Mouse (Mus musculus) MEL-GATA-1-ER (cell line): ENCODE measurements around the gene Shisal2a.

ENCODE experiments used
- DNase-seq: peaks from one replicate; pipeline ENCODE4 v3.0.0-alpha.2; 2012; ENCODE audit warnings: low read depth; ENCODE audit errors: extremely low read depth

Shisal2a gene

DNA sequence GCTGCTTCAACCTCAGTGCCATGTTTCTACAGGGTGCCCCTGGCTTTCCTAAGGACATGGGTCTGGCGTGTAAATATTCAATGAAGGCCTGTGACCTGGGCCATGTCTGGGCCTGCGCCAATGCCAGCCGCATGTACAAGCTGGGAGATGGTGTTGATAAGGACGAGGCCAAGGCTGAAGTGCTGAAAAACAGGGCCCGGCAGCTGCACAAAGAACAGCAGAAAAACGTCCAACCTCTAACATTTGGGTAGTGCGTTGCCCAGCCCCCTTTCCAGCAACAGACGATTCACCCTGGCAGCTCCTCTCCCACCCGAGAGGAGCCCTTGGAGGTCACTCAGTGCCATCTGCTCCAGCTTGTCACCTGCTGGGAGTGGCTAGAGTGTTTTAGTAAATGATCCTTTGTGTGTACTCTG is 44.8 kb downstream of the Shisal2a start:
- DNase-seq, result no peak

DNA sequence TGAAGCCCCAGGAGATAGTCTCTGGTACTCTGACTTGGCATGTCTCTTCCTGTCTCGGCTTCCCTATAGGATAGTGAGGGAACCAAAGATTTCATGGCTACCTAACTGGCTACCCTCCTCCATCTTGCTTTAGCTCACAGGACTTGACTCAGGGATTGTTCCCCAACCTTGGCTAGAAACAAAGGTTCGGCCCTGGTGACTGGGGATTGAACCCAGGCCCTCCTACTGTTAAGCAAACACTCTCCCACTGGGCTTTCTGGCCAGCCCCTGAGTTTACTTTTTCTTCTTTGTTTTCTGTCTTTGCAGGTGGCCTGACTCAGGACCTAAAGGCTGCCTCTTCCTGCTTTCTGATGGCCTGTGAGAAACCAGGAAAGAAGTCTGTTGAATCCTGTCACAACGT is 45.3 kb downstream of the Shisal2a start:
- no peak for DNase-seq

DNA sequence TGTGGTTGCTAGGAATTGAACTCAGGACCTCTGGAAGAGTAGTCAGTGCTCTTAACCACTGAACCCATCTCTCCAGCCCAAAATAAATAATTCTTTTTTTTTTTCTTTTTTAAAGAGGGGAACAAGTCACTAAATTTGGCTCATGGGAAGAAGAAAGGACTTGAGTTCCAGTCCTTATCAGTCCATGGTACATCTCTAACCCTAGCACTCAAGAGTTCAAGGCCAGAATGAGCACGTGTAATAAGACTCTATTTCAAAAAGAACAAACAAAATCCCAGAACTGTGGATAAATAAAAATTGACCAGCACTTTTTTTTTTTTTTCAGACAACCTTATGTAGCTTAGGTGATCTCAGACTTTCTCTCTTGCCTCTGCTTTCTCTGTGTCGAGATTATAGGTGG is 46.4 kb downstream of the Shisal2a start:
- DNase-seq, result no peak

DNA sequence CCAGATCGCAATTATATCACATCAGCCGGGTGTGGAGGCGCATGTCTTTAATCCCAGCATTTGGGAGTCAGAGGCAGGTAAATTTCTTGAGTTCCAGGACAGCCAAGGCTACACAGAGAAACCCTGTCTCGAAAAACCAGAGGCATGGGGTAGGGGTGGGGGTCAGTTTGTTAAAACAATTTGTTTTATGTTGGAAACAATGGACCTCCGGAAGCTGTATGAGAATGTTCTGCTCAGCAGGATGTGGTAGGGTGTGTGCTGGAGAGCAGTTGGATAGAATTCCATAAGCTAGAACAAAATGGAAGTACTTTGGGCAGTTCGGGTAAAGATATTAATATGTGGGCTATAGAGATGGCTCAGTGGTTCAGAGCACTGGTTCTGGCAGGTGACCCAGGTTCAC is 47.7 kb downstream of the Shisal2a start:
- no peak for DNase-seq

DNA sequence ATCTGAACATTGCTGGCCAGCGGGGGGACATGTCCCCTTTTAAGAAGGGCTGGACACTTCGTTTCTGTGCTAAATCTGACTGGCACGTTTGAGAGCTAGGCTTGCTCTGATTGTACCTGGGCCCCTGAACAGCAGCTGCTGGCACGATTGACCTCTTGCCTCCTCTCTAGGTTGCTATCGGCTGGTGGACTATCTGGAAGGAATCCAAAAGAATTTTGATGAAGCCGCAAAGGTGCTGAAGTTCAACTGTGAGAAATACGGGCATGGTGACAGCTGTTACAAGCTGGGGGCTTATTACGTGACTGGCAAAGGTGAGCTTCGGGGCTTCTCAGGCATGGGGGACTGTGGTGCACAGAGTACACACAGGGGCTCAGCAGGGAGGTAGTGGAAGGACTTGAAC is 51.1 kb downstream of the Shisal2a start:
- DNase-seq, result no peak

DNA sequence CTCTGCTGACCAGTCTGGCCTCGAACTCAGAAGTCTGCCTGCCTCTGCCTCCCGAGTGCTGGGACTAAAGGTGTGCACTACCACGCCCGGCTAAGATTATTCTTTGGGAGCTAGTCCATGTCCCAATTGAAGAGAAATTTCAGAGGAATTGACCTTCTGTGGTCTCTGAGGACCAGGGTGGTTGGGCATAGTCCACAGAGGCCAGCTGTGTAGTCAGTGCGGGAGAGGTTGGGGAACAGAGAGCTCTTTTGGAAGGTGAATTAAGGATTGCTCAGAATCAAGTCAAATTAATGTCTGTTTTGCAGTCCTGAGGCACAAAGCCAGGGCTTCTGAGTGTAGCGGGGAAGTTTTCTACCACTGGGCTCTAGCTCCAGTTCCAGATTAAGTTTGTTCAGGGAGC is 53.3 kb downstream of the Shisal2a start:
- no peak for DNase-seq

DNA sequence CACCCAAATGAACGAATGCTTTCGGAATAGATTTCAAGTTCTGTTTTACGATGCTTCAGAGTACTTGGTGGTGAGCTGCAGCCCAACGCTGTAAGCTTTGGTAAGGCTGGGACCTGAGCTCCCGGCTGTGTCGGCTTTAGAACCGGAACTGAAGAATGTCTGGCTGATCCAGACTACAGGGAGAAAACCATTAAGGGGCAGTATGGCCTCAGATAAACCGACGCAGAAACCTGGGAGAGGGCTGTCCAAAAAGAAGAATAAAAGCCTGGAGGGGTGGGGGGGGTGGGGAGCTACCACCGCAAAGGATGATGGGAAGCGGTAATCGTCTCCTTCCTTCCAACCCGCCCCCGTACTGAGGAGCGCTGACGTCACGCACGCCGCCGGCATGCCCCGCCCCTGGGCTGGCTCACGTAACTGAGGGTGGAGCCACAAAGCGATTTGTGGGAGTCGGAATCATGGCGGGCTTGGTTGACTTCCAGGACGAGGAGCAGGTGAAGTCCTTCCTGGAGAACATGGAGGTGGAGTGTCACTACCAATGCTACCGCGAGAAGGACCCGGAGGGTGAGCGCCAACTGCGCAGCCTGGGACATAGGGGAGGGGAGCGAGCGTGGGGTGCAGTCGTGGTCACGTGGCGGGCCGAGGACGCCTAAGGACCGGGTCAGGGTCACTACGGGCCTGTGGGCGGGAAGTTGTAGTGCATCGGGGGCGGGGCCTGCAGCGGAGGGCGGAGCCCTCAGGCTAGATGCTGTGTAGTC is 55.2 kb downstream of the Shisal2a start, which contains the start of gene Coa7:
Gene Coa7, plus strand, starts transcription at position 411 of the 755 bp plus-strand sequence.
- DNase-seq, result peak; percentile 80

DNA sequence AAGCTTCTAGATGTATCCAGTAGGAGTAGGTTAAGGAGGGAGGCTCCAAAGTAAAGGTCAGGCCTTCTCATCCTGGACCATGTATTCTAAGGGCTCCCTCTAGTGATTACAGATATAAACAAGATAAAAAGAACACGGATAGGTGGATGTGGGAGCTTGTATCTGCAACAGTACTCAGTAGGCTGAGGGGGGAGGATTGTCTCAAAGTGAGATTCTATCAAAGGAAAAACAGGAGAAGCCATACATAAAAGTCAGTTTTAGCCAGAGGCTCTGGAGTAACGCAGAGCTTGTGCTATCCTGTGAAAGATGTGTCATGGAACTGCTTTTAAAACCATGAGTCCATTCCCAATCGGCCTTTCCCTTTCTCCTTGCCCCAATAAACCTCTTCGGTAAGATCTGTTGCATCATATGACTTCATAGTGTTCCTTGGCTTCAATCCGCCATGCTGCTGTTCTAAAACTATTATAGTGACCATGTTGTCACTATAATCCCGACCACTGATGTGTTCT is 56.0 kb downstream of the Shisal2a start:
- no peak for DNase-seq

DNA sequence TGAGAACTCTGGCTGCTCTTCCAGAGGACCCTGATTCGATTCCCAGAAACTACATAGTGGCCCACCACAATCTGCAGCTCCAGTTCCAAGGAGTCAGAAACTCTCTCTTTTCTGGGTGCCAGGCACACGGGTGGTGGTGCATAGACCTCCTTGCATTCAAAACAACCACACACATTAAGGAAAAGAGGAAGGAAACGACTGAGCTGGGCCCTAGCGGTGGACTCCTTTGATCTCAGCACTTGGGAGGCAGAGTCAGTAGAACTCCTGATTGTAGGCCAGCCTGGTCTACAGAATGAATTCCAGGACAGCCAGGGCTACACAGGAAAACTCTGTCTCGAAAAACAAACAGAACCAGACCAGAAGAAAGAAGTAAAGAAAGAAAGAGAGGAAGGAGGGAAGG is 59.6 kb downstream of the Shisal2a start:
- DNase-seq, result no peak

DNA sequence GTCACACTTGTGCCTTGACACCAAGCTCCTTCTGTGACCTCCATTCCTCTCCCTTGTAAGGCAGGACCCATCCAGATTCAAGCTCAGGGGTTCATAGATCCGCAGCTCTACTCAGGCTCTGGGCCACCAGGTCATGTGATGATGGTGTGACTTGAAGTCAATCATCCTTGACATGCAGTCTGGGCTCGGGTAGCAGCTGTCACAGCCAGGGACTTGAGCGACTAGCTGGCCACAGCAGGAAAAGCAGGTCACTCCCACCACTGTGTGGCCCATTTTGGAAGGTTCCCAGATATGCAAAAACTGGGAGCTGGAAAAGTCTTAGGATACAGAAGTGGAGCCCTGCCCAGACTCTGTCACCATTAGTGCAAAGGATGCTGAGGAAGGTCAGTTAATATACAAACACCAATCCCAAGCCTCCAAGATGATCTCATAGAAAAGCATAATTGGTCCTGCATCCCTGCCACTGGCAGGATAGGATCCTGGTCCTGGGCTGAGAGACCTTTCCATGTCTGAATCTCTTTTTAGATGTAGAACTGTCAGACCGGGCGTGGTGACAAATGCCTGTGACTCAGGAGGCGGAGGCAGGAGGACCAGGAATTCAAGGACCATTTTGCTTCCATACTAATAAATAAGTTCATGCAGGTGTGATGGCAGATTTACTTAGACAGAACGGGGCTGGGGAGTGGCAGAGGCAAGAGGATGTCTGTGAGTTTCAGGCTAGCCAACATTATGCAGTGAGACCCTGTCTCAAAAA is 62.3 kb downstream of the Shisal2a start:
- DNase-seq, result no peak

DNA sequence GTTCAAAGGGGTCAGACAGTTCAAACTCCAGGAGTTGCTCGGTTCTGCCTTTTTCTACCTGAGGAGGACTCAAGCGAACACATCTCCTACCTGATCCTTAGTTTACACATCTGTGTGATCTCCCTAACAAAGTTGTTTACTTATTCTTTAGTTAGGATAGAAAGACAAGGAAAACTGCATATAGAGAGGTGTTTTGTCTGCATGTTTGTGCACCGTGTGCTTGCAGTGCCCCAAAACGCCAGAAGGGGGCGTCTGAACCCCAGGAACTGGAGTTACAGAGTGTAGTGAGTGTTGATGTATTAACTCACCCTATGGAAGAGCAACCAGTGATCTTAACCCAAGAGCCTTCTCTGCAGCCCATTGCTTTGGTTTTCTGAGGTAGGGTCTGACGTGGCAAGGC is 63.4 kb downstream of the Shisal2a start:
- no peak for DNase-seq

DNA sequence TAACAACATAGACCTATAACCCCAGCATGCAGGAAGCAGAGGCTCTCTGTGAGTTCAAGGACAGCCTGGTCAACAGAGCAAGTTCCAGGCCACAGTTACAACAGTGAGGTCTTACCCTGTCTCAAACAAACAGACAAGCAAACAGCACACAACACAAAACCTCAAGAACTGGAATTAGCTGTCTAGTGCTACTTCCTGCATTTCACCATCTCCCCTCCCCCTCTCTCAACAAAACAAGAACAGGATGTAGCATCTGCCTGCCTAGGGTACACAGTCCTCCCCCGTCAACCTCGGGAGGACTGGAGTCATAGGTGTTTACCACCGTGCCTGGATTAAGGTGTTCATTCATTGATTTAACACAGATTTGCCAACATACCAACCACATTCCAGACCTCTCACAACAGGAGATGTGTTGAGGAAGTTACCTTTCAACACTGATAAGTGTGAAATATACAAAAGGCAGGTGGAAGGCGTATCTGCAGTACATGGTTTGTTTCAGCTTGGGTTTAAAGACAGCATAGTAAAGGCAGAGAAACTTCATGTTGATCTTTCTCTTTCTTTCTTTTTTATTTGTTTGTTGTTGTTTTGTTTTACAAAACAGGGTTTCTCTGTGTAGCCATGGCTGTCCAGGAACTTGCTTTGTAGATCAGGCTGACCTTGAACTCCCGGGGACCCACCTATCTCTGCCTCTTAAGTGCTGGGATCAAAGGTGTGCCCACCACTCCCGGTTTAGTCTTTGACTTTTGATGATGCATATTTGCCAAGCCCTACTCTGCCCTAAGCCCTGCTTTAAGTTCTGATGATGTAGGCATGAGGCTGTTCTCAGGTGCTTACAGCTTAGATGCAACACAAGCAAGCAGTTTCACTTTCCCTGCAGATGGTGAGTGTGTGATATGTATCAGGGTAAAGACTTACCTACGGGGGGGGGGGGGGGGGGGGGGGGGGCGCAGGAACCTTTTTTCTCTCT is 64.2 kb downstream of the Shisal2a start:
- no peak for DNase-seq
